Mouse (Mus musculus): ENCODE data around the gene Ifi213. TPM values are rescaled to one million over a fixed set of nuclear protein-coding genes. Genes with fewer than 3 reads are reported as not detected.
"Not testable (repeated sequence)": the region's sequence is repeated elsewhere in the genome, so short reads cannot be mapped to it uniquely, and the experiment has no call there.

Gene Ifi213
- total and polyA plus RNA-seq, 3 experiments = 40.1 to 70.8 (median 46.5) TPM

DNA sequence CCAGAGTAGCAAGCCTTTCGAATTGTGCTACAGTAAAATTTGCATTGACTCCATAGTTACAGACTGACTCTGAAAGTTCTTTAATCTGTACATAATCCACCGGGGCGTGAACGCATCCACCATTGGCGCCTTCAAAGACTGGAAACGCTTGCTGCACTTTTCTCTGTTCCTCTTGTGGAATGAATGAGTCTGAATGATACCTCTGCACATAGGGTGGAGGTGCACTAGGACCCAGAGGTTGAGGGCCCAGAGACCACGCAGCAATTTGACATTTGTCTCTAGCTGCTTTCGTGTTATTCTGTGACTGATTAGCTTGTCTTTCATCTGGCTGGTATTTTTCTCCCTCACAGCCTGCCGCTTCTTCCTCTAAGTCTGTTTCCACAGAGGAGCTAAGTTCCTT is 20.0 kb downstream of the Ifi213 start:
- in situ Hi-C loops (cut with MboI; ENCODE audit: low pct_ligation_motif_present, low pct_unique_long_range_greater_than_20kb, low sequenced_read_pairs) (no loop called here), dilution Hi-C loops (cut with MboI; ENCODE audit: extremely low pct_ligation_motif_present, extremely low pct_unique_long_range_greater_than_20kb, low sequenced_read_pairs) (no loop called here)
- H3K4me3 ChIP-seq (replicated peaks in 1 of 3; ENCODE audit: low read depth in 2 of 3, low read length in 2 of 3, poor library complexity in 1 of 3) = peak overlapping the region; percentile 64 to 75 (median 65)
- H3K9ac ChIP-seq (ENCODE audit: insufficient read depth, low read depth) = peak overlapping the region; percentile 68
- peaks cover 6% of the 10 kb centered on the region for H3K9me3 ChIP-seq (replicated peaks; ENCODE audit: low read length)
- no peaks in the 10 kb centered on the region for H3K4me1 ChIP-seq (ENCODE audit: control insufficient read depth in 1 of 2, insufficient read depth in 2 of 2)
- H3K36me3 ChIP-seq (replicated peaks in 1 of 2; ENCODE audit: control insufficient read depth in 1 of 2, insufficient read depth in 1 of 2, low read length in 1 of 2) = peaks cover 6 to 10% of the 10 kb centered on the region in 2 experiments
- H3K4me2 ChIP-seq (ENCODE audit: insufficient read depth, low read depth, poor library complexity, severe bottlenecking) = peak overlapping the region; percentile 52; the same call in 1 of the 2 replicates
- DNase-seq (ENCODE audit: extremely low read depth) = peak; percentile 52
- no peaks in the 10 kb centered on the region for H3K27me3 ChIP-seq (replicated peaks)
- TF ChIP-seq ELF1 (IDR thresholded peaks at IDR 0.05; ENCODE audit: low read depth, low read length) (no peak), HCFC1 (IDR thresholded peaks at IDR 0.05; ENCODE audit: low read depth, low read length) (peak; percentile 37), UBTF (IDR thresholded peaks at IDR 0.05; ENCODE audit: low read depth, low read length) (no peak), POLR2AphosphoS2 (IDR thresholded peaks at IDR 0.05; ENCODE audit: low read depth, low read length) (no peak), MYC (IDR thresholded peaks at IDR 0.05; ENCODE audit: low read depth, low read length) (peak; percentile 49; the same call in 1 of the 2 replicates), MEF2A (IDR thresholded peaks at IDR 0.05; ENCODE audit: borderline replicate concordance, low read depth, low read length) (no peak), ZMIZ1 (IDR thresholded peaks at IDR 0.05; ENCODE audit: low read depth, low read length) (0 out of 2 replicates have a peak, but pooled peaks have one; percentile 29), ZNF384 (IDR thresholded peaks at IDR 0.05; ENCODE audit: low read depth, low read length) (no peak), ETS1 (conservative IDR thresholded peaks at IDR 0.05; ENCODE audit: low read depth, low read length) (peak; percentile 43; the same call in 1 of the 2 replicates), ZKSCAN1 (IDR thresholded peaks at IDR 0.05; ENCODE audit: borderline replicate concordance, low read depth, low read length) (no peak), JUN (IDR thresholded peaks at IDR 0.05; ENCODE audit: insufficient read depth, low read depth, low read length) (peak; percentile 13; the same call in 1 of the 2 replicates), TBP (conservative IDR thresholded peaks at IDR 0.05; ENCODE audit: low read depth, low read length) (0 out of 2 replicates have a peak, but pooled peaks have one; percentile 30), MAX (IDR thresholded peaks at IDR 0.05; ENCODE audit: low read length) (peak; percentile 54; the same call in 1 of the 2 replicates), CTCF (conservative IDR thresholded peaks at IDR 0.05 in 1 of 2, IDR thresholded peaks at IDR 0.05 in 1 of 2; ENCODE audit: low read depth in 2 of 2, low read length in 2 of 2) (no peak), MAFK (IDR thresholded peaks at IDR 0.05; ENCODE audit: insufficient replicate concordance, low read length) (0 out of 2 replicates have a peak, but pooled peaks have one; percentile 30), MXI1 (IDR thresholded peaks at IDR 0.05; ENCODE audit: low read depth, low read length) (peak; percentile 46; the same call in 1 of the 2 replicates), IRF4 (IDR thresholded peaks at IDR 0.05; ENCODE audit: low read depth, low read length) (peak; percentile 71; the same call in 1 of the 2 replicates), JUND (conservative IDR thresholded peaks at IDR 0.05; ENCODE audit: low read depth, low read length) (0 out of 2 replicates have a peak, but pooled peaks have one; percentile 15), USF1 (IDR thresholded peaks at IDR 0.05; ENCODE audit: low read depth, low read length) (no peak), SIN3A (IDR thresholded peaks at IDR 0.05; ENCODE audit: low read length) (peak; percentile 88), TCF12 (IDR thresholded peaks at IDR 0.05; ENCODE audit: low read depth, low read length) (no peak), EP300 (IDR thresholded peaks at IDR 0.05; ENCODE audit: low read length) (peak; percentile 63; the same call in 1 of the 2 replicates)
- H3K27ac ChIP-seq (ENCODE audit: insufficient read depth, low read depth) = peak overlapping the region; percentile 74; the same call in 1 of the 2 replicates
- H3K79me2 ChIP-seq (replicated peaks; ENCODE audit: control insufficient read depth, extremely low read depth, insufficient read depth, poor library complexity, severe bottlenecking) = peaks cover 11% of the 10 kb centered on the region

- H3K27ac ChIP-seq (ENCODE audit: insufficient read depth, low read depth); H3K4me3 ChIP-seq (replicated peaks in 1 of 3; ENCODE audit: low read depth in 2 of 3, low read length in 2 of 3, poor library complexity in 1 of 3); dilution Hi-C loops (cut with MboI; ENCODE audit: extremely low pct_ligation_motif_present, extremely low pct_unique_long_range_greater_than_20kb, low sequenced_read_pairs); H3K27me3 ChIP-seq (replicated peaks); H3K9me3 ChIP-seq (replicated peaks; ENCODE audit: low read length); H3K4me1 ChIP-seq (ENCODE audit: control insufficient read depth in 1 of 2, insufficient read depth in 2 of 2); H3K36me3 ChIP-seq (replicated peaks in 1 of 2; ENCODE audit: control insufficient read depth in 1 of 2, insufficient read depth in 1 of 2, low read length in 1 of 2); DNase-seq (ENCODE audit: extremely low read depth); H3K9ac ChIP-seq (ENCODE audit: insufficient read depth, low read depth); H3K79me2 ChIP-seq (replicated peaks; ENCODE audit: control insufficient read depth, extremely low read depth, insufficient read depth, poor library complexity, severe bottlenecking); H3K4me2 ChIP-seq (ENCODE audit: insufficient read depth, low read depth, poor library complexity, severe bottlenecking); in situ Hi-C loops (cut with MboI; ENCODE audit: low pct_ligation_motif_present, low pct_unique_long_range_greater_than_20kb, low sequenced_read_pairs): not testable (repeated sequence)
Measured at GRCm38 (mm10) chr1:173550491-173551050, 48.5 kb downstream of the Ifi213 start.

All from CH12.LX (cell line).